Mouse (Mus musculus): Measurements from ENCODE around the gene Syngr2.

DNA sequence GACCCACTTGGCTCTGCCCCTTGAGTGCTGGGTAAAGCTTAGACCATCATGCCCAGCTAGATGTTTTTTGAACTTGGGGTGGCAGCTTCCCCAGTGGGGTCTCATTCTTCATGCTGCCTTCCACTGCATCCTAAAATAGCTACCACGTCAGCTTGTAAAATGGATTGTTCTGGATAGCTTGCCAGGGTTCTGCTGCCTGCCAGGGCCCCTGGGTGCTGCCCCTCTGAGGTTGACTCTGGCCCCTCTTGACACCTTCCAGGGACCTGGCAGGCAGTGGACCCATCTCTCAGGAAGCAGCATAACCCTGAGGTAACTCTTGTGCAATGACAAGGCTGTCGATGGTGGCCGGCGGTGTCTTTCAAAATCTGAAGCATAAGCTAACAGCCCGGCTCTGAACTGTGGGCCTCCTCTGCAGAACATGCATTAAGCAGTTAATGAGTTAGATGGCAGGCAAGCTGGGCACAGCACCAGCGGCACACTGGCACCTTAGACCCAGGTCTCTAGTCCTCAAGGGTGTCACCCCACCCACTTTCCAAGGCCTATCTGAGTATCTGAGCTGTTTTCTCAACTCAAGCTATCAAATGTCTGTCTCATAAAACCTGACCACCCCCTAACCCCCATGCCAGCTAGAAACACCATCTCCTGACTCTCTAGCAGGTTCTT lies 5.4 kb downstream of the Syngr2 start:
- no peak for TF ChIP-seq CTCF (conservative IDR thresholded peaks at IDR 0.05; ENCODE audit: low read length)
- no peak for TF ChIP-seq POU5F1 (IDR thresholded peaks at IDR 0.05; ENCODE audit: borderline replicate concordance, low read length)
- TF ChIP-seq NANOG (IDR thresholded peaks at IDR 0.05; ENCODE audit: borderline replicate concordance, low read length): no peak

Data from E14TG2a.4 (cell line).